Mouse (Mus musculus) lung, embryonic 15.5 days (tissue): ENCODE results near the gene Cmss1. TPM values are rescaled to one million over a fixed set of nuclear protein-coding genes. Genes with fewer than 3 reads are reported as not detected.

Experiments
- ATAC-seq: fragments of 200-750 bp; cut with Nextera tagmentation; 2 replicates; pipeline ENCODE4 v1.8.0; 2017; ENCODE audit warnings: moderate number of reproducible peaks, borderline replicate concordance; ENCODE audit not compliant: low FRiP score, low TSS enrichment; ENCODE audit errors: extremely low read depth
- H3K27ac ChIP-seq: fragments of 300-500 bp; sonication (generic); 2 replicates; pipeline ENCODE4 v1.5.1; 2015; ENCODE audit warnings: moderate library complexity, mild to moderate bottlenecking, inconsistent platforms
- H3K27me3 ChIP-seq: fragments of 300-500 bp; sonication (generic); 2 replicates; pipeline ENCODE4 v1.6.1; 2015; ENCODE audit warnings: inconsistent platforms
- H3K36me3 ChIP-seq: fragments of 300-500 bp; sonication (generic); 2 replicates; pipeline ENCODE4 v1.6.1; 2015; ENCODE audit warnings: inconsistent platforms
- H3K4me1 ChIP-seq: fragments of 300-500 bp; sonication (generic); 2 replicates; pipeline ENCODE4 v1.6.1; 2015; ENCODE audit warnings: inconsistent platforms
- H3K4me2 ChIP-seq: fragments of 300-500 bp; sonication (generic); 2 replicates; pipeline ENCODE4 v1.6.1; 2015; ENCODE audit warnings: inconsistent platforms, mild to moderate bottlenecking, moderate library complexity
- H3K4me3 ChIP-seq: fragments of 300-500 bp; sonication (generic); 2 replicates; pipeline ENCODE4 v1.5.1; 2015; ENCODE audit warnings: mild to moderate bottlenecking, inconsistent platforms
- H3K9ac ChIP-seq: fragments of 300-500 bp; sonication (generic); 2 replicates; pipeline ENCODE4 v1.6.1; 2015; ENCODE audit warnings: inconsistent platforms
- H3K9me3 ChIP-seq: fragments of 300-500 bp; sonication (generic); 2 replicates; pipeline ENCODE4 v1.6.1; 2016; ENCODE audit warnings: inconsistent platforms
- WGBS: fragments of 180-500 bp; shearing (Covaris S2); methylation state at CpG from one replicate; pipeline ENCODE4 v1.1.7; 2015; 5-methylcytosine and 5-hydroxymethylcytosine counted together
- polyA plus RNA-seq: library from polyadenylated mRNA; unstranded; fragments of >200 nt; fragmentation: Nextera tagmentation; extraction: Ambion mirVana; gene quantifications from 2 replicates; pipeline ENCODE4 v1.2.1, GENCODE M21; 2015

Cmss1 gene
- polyA plus RNA-seq, result 55.4 and 57.6 TPM in 2 replicates

DNA sequence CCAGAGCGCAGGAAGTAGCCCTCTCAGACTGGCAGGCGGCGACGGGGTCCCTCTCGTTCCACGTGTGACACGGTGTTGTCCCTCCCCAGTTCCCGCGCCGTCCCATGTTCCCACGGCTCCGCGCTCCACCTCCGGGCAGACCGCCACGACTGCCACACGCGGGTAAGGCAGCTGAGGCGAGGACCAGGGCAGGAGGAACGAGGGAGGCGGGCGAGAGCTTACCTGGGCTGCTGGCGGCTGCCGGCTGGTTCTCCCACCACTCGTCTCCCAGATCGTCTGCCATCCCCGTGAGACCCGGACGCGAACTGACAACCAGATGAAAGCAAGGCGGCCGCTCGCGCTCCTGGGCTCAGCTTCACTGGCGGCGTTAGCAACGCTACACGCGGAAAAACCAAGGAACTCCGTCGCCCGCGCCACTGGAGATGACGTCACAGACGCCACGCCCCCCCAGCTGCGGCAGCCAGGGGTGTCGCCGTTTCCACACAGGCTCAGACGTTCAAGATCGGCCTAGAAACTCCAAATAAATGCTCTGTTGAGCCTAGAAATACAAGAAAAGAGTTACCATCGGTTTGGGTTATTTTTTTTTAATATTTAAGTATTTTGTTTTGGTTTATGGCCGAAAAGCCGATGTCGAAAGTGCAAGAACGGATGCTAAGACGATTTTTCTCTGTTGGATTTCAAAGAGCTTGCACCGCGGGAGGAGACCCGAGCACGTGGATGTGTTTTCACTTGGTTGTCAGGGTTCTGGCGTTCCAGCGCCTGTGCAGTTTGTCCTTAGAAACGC, at the start of gene Cmss1:
TSS of gene Cmss1 (minus strand) at position 421 of the 784 bp plus-strand sequence.
- H3K4me3 ChIP-seq, result peak within 1 kb of the TSS; percentile 93
- peak within 1 kb of the TSS; percentile 72 for H3K9ac ChIP-seq
- H3K4me2 ChIP-seq, result peak within 1 kb of the TSS; percentile 79
- peak within 1 kb of the TSS; percentile 58 for H3K27ac ChIP-seq
- no peaks in the 10 kb centered on the region for H3K27me3 ChIP-seq
- no peaks in the 10 kb centered on the region for H3K9me3 ChIP-seq
- H3K36me3 ChIP-seq, result no peaks in the 10 kb centered on the region
- ATAC-seq, result peak; percentile 88
- under 1% methylated on average over 64 of the region's 64 CpGs for WGBS
- peaks cover 16% of the 10 kb centered on the region; the same call in 1 of the 2 replicates for H3K4me1 ChIP-seq

- 16% methylated on average over 2 of the region's 2 CpGs for WGBS
- ATAC-seq, result no peak
- H3K27ac ChIP-seq, result no peak overlapping the region
- H3K4me3 ChIP-seq, result no peak overlapping the region
- H3K4me1 ChIP-seq, result no peaks in the 10 kb centered on the region
- H3K9me3 ChIP-seq, result no peaks in the 10 kb centered on the region
- no peaks in the 10 kb centered on the region for H3K36me3 ChIP-seq
- H3K27me3 ChIP-seq, result no peaks in the 10 kb centered on the region
- H3K4me2 ChIP-seq, result no peak overlapping the region
- no peak overlapping the region for H3K9ac ChIP-seq
Observed at GRCm38 (mm10) chr16:57649888-57650287, 43.2 kb upstream of the Cmss1 start.

DNA sequence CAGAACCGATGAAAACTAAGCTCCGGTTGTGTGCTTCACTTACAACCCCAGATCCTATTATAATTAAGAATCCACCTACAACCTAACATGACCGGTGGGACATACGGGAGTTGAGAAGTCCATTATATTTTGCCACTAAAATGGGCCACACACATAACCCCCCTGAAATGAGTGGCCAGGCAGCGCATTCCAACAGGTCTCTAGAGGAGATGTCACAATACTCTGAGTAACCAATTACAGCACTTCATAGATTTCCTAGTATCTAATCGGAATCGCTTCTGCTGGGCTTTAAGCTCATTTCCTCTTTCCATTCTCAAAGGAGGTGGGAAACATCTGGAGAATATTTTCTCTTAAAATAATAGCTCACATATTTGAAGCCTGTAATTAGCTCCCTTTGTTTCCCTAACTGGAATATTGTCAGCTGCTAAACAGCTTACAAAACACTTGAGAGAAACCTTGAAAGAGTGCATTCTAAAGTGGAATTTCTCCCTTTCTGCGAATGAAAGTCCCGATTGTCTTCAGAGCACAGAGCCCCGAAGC, 34.8 kb upstream of the Cmss1 start:
- 70% methylated on average over 10 of the region's 10 CpGs for WGBS
- Histone ChIP-seq H3K4me3 (no peak overlapping the region), H3K9me3 (no peaks in the 10 kb centered on the region), H3K9ac (no peak overlapping the region), H3K27ac (no peak overlapping the region), H3K27me3 (no peaks in the 10 kb centered on the region), H3K4me1 (no peaks in the 10 kb centered on the region), H3K4me2 (no peak overlapping the region), H3K36me3 (no peaks in the 10 kb centered on the region)
- no peak for ATAC-seq

DNA sequence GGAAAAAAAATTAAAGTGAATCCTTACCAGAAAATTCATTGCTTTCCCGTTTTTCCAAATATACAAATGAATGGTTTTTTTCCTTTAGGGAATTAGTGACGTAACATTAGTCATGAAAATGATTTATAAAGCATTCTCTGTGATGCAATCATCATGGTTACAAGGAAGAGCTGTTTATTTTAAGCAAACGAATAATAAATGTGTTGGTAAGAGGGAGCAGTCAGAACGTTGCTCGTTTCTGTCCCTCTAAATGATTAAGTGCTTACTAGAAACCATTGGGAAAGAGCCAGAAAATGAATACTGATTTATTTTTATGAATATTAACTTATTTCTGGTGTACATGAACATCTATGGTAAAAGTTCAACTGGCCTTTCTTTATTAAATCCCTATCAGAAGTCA, 28.1 kb upstream of the Cmss1 start:
- ATAC-seq, result no peak
- H3K27ac ChIP-seq, result no peak overlapping the region
- H3K9me3 ChIP-seq, result no peaks in the 10 kb centered on the region
- WGBS, result 35% methylated on average over 5 of the region's 5 CpGs
- no peak overlapping the region for H3K4me2 ChIP-seq
- H3K4me3 ChIP-seq, result no peak overlapping the region
- no peaks in the 10 kb centered on the region for H3K27me3 ChIP-seq
- no peak overlapping the region for H3K9ac ChIP-seq
- H3K36me3 ChIP-seq, result no peaks in the 10 kb centered on the region
- H3K4me1 ChIP-seq, result no peaks in the 10 kb centered on the region

DNA sequence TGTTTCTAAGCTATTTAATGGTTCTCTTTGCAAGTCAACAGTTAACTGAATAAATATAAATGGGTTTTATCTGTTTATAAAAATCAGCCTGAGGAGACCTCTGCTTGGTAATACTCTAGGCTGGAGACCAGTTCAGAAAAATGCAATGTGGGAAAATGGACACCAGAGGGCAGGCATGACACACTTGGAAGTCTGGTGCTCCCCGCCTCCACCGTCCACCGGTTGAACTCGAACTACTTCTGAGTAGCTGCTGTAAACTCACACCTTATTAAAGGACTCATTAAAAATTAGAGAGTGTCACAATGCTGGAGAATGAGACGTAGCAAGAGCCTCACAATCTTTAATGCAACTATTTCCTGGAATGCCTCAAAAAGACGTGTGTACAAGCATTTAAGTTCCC, 27.5 kb upstream of the Cmss1 start:
- Histone ChIP-seq H3K4me1 (no peaks in the 10 kb centered on the region), H3K36me3 (no peaks in the 10 kb centered on the region), H3K9ac (no peak overlapping the region), H3K27ac (no peak overlapping the region), H3K4me3 (no peak overlapping the region), H3K9me3 (no peaks in the 10 kb centered on the region), H3K27me3 (no peaks in the 10 kb centered on the region), H3K4me2 (no peak overlapping the region)
- WGBS, result 6% methylated on average over 6 of the region's 6 CpGs
- ATAC-seq, result no peak; the same call in 1 of the 2 replicates

GRCm38 (mm10) chr16:57611768-57612167, 5.1 kb upstream of the Cmss1 start:
- Histone ChIP-seq H3K9me3 (no peaks in the 10 kb centered on the region), H3K36me3 (no peaks in the 10 kb centered on the region), H3K27ac (no peak overlapping the region), H3K4me3 (no peak overlapping the region), H3K27me3 (no peaks in the 10 kb centered on the region), H3K4me2 (no peak overlapping the region), H3K9ac (no peak overlapping the region), H3K4me1 (peaks cover 4% of the 10 kb centered on the region; the same call in 1 of the 2 replicates)
- 13% methylated on average over 1 of the region's 1 CpGs for WGBS
- no peak for ATAC-seq

DNA sequence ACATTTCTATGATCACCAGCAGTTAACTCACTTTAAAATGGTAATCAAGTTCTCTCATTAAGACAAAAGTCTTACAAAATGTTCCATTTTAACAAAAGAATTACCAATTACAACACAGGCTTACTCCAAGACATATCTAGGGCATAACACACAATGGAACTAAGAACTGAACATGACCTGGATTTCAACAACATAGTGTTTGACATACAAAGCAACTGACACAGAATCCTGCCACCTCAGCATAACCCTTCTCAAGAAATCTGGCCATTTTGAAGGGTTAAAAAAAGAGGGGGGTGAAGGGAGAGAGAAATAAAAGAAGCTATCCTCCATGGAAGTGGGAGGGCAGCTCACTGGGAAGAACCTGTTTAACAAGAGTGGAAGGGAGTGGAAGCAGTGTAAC, 5.6 kb downstream of the Cmss1 start:
- Histone ChIP-seq H3K4me1 (peaks cover 9% of the 10 kb centered on the region; the same call in 1 of the 2 replicates), H3K27me3 (no peaks in the 10 kb centered on the region), H3K4me3 (no peak overlapping the region), H3K9me3 (no peaks in the 10 kb centered on the region), H3K27ac (no peak overlapping the region), H3K9ac (no peak overlapping the region), H3K4me2 (no peak overlapping the region), H3K36me3 (no peaks in the 10 kb centered on the region)
- ATAC-seq, result no peak

DNA sequence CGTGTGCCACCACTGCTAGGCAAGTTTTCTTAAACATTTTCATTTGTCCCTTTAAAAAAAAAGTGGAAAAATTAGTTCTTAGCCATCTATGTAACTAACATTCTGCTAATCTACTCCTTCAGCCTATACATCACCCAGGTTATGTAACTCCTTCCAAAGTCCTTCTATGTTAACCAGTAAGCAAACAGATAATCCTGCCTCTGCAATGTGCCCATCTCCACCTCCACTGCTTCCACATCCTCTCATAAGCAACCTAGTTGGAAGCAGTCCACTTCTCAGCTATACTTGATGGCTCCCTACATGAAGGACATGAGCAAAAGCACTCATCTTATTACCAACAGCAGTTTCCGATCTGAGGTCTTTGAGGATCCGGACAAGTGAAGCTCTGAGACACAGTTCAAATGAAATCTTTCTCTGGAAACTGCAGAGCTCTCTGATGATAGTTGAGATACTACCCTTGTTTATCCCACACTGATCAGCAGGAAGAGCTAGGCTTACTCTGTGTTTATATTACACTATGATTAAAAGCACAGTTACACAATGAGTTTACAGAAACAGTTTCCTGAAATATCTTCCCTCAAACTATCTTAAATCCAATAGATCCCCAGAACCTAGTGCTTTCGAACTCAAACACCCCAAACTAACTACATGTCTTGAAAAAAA, 9.2 kb downstream of the Cmss1 start:
- ATAC-seq, result no peak; the same call in 1 of the 2 replicates
- H3K36me3 ChIP-seq, result no peaks in the 10 kb centered on the region
- H3K4me2 ChIP-seq, result no peak overlapping the region
- no peak overlapping the region for H3K4me3 ChIP-seq
- H3K9ac ChIP-seq, result no peak overlapping the region
- no peak overlapping the region for H3K27ac ChIP-seq
- H3K4me1 ChIP-seq, result no peaks in the 10 kb centered on the region
- H3K27me3 ChIP-seq, result no peaks in the 10 kb centered on the region
- no peaks in the 10 kb centered on the region for H3K9me3 ChIP-seq
- WGBS, result 64% methylated on average over 4 of the region's 4 CpGs

DNA sequence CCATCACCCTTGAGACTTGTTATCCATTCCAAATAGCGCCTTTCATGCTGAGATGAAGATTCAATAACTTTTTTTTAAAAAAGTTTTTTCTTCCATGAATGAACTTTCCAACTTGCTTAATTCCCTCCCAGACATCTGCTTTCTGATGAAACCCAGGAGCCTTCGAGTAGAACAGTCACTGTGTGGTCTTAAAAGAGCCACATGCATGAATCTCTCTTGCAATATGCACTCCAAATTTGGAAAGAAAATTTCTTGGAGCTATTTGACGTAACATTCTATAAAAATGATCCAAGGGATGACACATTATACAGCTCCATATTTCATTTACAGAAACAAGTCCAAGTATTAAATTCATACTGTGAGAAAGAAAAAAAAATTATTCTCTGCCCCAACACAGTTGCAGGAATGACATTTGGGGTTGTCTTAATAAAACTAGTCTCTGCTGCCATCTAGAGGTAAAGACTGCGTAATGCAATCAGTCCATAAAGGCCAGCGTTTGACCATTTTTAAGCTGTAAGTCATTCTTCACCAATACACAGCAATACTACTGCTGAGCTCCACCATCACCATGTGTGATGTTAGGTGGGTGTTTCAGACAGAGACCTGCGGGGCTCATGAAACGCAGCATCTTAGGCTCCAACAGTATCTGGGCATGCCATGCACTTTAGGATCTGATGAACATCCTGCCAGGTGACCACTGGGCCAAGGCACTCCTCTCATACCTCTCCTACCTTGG, 13.1 kb downstream of the Cmss1 start:
- Histone ChIP-seq H3K4me3 (no peak overlapping the region), H3K4me1 (no peaks in the 10 kb centered on the region), H3K9me3 (no peaks in the 10 kb centered on the region), H3K36me3 (no peaks in the 10 kb centered on the region), H3K4me2 (no peak overlapping the region), H3K27me3 (no peaks in the 10 kb centered on the region), H3K9ac (no peak overlapping the region), H3K27ac (no peak overlapping the region)
- ATAC-seq, result no peak
- WGBS, result 36% methylated on average over 7 of the region's 7 CpGs

GRCm38 (mm10) chr16:57585201-57585600, 21.5 kb downstream of the Cmss1 start:
- no peaks in the 10 kb centered on the region for H3K9me3 ChIP-seq
- H3K27me3 ChIP-seq, result no peaks in the 10 kb centered on the region
- 8% methylated on average over 3 of the region's 3 CpGs for WGBS
- peak overlapping the region; percentile 17; the same call in 1 of the 2 replicates for H3K27ac ChIP-seq
- peaks cover 6% of the 10 kb centered on the region; the same call in 1 of the 2 replicates for H3K4me1 ChIP-seq
- H3K36me3 ChIP-seq, result no peaks in the 10 kb centered on the region
- ATAC-seq, result no peak
- no peak overlapping the region for H3K4me2 ChIP-seq
- no peak overlapping the region for H3K4me3 ChIP-seq
- H3K9ac ChIP-seq, result no peak overlapping the region

- H3K4me1 ChIP-seq, result peaks cover 6% of the 10 kb centered on the region; the same call in 1 of the 2 replicates
- ATAC-seq, result peak; percentile 55; the same call in 1 of the 2 replicates
- H3K27ac ChIP-seq, result peak overlapping the region; percentile 37; the same call in 1 of the 2 replicates
Observed at GRCm38 (mm10) chr16:57582008-57582407, 24.7 kb downstream of the Cmss1 start.

More at GRCm38 (mm10) chr16:57582008-57582407, 24.7 kb downstream of the Cmss1 start:
- H3K4me2 ChIP-seq, result no peak overlapping the region
- H3K27me3 ChIP-seq, result no peaks in the 10 kb centered on the region
- H3K9ac ChIP-seq, result no peak overlapping the region
- H3K9me3 ChIP-seq, result no peaks in the 10 kb centered on the region
- H3K36me3 ChIP-seq, result no peaks in the 10 kb centered on the region
- WGBS, result 44% methylated on average over 2 of the region's 2 CpGs
- H3K4me3 ChIP-seq, result no peak overlapping the region
